Mouse (Mus musculus) cerebellum, adult 2 months (tissue): ENCODE measurements around the gene Osbpl9.

Experiments used
- CTCF ChIP-seq: fragments of 200-500 bp; IDR thresholded peaks from 2 replicates; pipeline ENCODE4 v1.5.1; 2011; ENCODE audit warnings: low read depth, mild to moderate bottlenecking, control low read depth, low read length, moderate library complexity, borderline replicate concordance; ENCODE audit not compliant: insufficient read depth
- POLR2A ChIP-seq: fragments of 200-500 bp; IDR thresholded peaks from 2 replicates; pipeline ENCODE4 v1.6.1; 2011; ENCODE audit warnings: low read length, control low read depth, borderline replicate concordance; ENCODE audit not compliant: insufficient read depth

DNA sequence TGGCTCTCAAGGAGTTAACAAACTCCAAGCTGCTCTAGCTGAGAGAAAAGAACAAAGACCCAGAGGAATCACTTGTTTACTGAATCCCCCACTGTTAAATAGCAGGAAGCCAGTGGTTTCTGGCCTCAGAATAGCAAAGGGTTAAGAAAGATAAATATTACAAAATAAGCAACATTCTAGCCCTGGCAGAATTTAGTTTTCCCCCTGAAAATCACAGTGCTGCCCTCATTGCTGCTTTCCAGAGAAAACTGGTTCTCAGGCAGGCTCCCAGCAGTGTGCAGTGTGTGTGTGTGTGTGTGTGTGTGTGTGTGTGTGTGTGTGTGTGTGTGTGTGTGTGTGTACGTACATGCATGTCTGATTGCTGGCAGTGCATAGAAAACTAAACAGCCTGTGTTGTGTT lies 149.8 kb downstream of the Osbpl9 start:
- TF ChIP-seq CTCF = no peak
- no peak for TF ChIP-seq POLR2A
